Mouse (Mus musculus) lung, adult 2 months (tissue): Measurements from ENCODE around the gene Taar9.

ENCODE experiments used
- CTCF ChIP-seq: fragments of 200-500 bp; IDR thresholded peaks from 2 replicates; pipeline ENCODE4 v1.5.1; 2011; ENCODE audit warnings: mild to moderate bottlenecking, low read length, control low read depth; ENCODE audit not compliant: insufficient read depth
- POLR2A ChIP-seq: fragments of 200-500 bp; IDR thresholded peaks from 2 replicates; pipeline ENCODE4 v1.6.1; 2011; ENCODE audit warnings: low read depth, mild to moderate bottlenecking, control low read depth, low read length, borderline replicate concordance; ENCODE audit errors: extremely low read depth

- TF ChIP-seq CTCF, result peak; percentile 48; the same call in 1 of the 2 replicates
- TF ChIP-seq POLR2A, result no peak
These were observed 22.3 kb upstream of the Taar9 start for GRCm38 (mm10) chr10:24131451-24132262.
